ENCODE assay signal across 24 mouse cellular contexts in the genomic region with DNA sequence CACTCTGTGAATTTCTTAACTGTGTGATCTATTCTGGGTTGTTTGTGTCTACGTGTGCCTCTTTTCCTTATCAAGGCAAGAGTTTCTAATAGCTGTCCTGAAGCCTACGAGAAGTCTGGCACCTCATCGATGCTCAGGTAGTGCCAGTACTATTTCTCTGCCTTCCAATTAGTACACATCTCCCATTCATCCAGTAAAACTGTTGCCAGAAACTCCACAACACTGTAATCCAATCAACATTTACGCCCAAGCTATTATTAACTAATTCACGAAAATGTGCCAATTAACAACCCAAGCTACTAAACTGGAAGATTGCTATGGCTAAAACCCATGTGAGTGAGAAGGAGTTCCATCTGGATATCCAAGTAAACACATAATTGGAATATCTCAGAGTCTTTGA.
A peak's percentile ranks its signal among the peaks of the same experiment; 100 is the strongest.
DNase-seq lines count a peak whose midpoint lies in the region; ATAC-seq and TF ChIP-seq lines count a peak whose summit lies in the region.
"Had no signal": no experiment of that assay in that cellular context is flagged by ENCODE, and none has a peak within 500 bp of the region (broad histone marks: within the 10 kb centered on the region; RNA-seq: fewer than 3 reads in every experiment).

No protein-coding gene starts in this region.

- peak; percentile 73 for ATAC-seq in forebrain, embryonic 13.5 days
- peak; percentile 82 for ATAC-seq in forebrain, embryonic 15.5 days (replicated peaks)
- no peak for ATAC-seq in forebrain, postnatal 0 days
- ATAC-seq: activated CD4-positive, CD25-positive, alpha-beta regulatory T cell, adult 4 months; CD4-positive, CD25-positive, alpha-beta regulatory T cell, adult 4 months; Patski had no signal

- H3K27me3 ChIP-seq in forebrain, embryonic 13.5 days = no peaks in the 10 kb centered on the region
- H3K27me3 ChIP-seq in forebrain, embryonic 10.5 days (ENCODE audit: poor library complexity, severe bottlenecking) = no peaks in the 10 kb centered on the region
- H3K27me3 ChIP-seq in forebrain, embryonic 15.5 days = no peaks in the 10 kb centered on the region
- H3K27me3 ChIP-seq in forebrain, postnatal 0 days (ENCODE audit: insufficient read depth, low read length) = no peaks in the 10 kb centered on the region
- H3K27me3 ChIP-seq: CH12.LX; embryonic facial prominence, embryonic 13.5 days; embryonic facial prominence, embryonic 15.5 days had no signal

- H3K4me1 ChIP-seq in forebrain, embryonic 13.5 days = no peaks in the 10 kb centered on the region
- no peaks in the 10 kb centered on the region for H3K4me1 ChIP-seq in forebrain, embryonic 10.5 days
- H3K4me1 ChIP-seq in forebrain, embryonic 15.5 days = 0 out of 2 replicates have a peak, but pooled peaks cover 4% of the 10 kb centered on the region
- no peaks in the 10 kb centered on the region for H3K4me1 ChIP-seq in forebrain, postnatal 0 days (ENCODE audit: insufficient read depth)
- H3K4me1 ChIP-seq: embryonic facial prominence, embryonic 13.5 days; embryonic facial prominence, embryonic 15.5 days had no signal

- H3K9me3 ChIP-seq in forebrain, embryonic 13.5 days (replicated peaks) = no peaks in the 10 kb centered on the region
- no peaks in the 10 kb centered on the region for H3K9me3 ChIP-seq in forebrain, embryonic 10.5 days
- no peaks in the 10 kb centered on the region for H3K9me3 ChIP-seq in forebrain, embryonic 15.5 days
- no peaks in the 10 kb centered on the region for H3K9me3 ChIP-seq in forebrain, postnatal 0 days (ENCODE audit: low read length)
- H3K9me3 ChIP-seq: embryonic facial prominence, embryonic 13.5 days; embryonic facial prominence, embryonic 15.5 days; G1E had no signal

- no peak for TF ChIP-seq CTCF in forebrain, postnatal 0 days (IDR thresholded peaks at IDR 0.05; ENCODE audit: low read depth)
- no peak for TF ChIP-seq CTCF in brain, embryonic 14.5 days (IDR thresholded peaks at IDR 0.05; ENCODE audit: borderline replicate concordance, extremely low read depth, insufficient read depth, insufficient read length)

- H3K4me2 ChIP-seq in forebrain, embryonic 13.5 days = no peak overlapping the region
- no peak overlapping the region for H3K4me2 ChIP-seq in forebrain, embryonic 15.5 days (replicated peaks)
- no peak overlapping the region for H3K4me2 ChIP-seq in forebrain, postnatal 0 days (ENCODE audit: low read depth)
- H3K4me2 ChIP-seq: embryonic facial prominence, embryonic 13.5 days; embryonic facial prominence, embryonic 15.5 days had no signal

- 65% methylated on average over 5 of the region's 5 CpGs for WGBS in forebrain, embryonic 13.5 days
- 92% methylated on average over 5 of the region's 5 CpGs for WGBS in forebrain, embryonic 10.5 days
- 48% methylated on average over 5 of the region's 5 CpGs for WGBS in forebrain, embryonic 15.5 days
- 49% methylated on average over 5 of the region's 5 CpGs for WGBS in forebrain, postnatal 0 days

- no peak overlapping the region for H3K9ac ChIP-seq in forebrain, embryonic 13.5 days
- no peak overlapping the region for H3K9ac ChIP-seq in forebrain, embryonic 15.5 days (replicated peaks)
- no peak overlapping the region for H3K9ac ChIP-seq in forebrain, postnatal 0 days
- H3K9ac ChIP-seq: embryonic facial prominence, embryonic 13.5 days; embryonic facial prominence, embryonic 15.5 days had no signal

- H3K36me3 ChIP-seq in forebrain, embryonic 13.5 days (ENCODE audit: poor library complexity, severe bottlenecking) = no peaks in the 10 kb centered on the region
- no peaks in the 10 kb centered on the region for H3K36me3 ChIP-seq in forebrain, embryonic 10.5 days (replicated peaks)
- no peaks in the 10 kb centered on the region for H3K36me3 ChIP-seq in forebrain, embryonic 15.5 days
- H3K36me3 ChIP-seq in forebrain, postnatal 0 days (ENCODE audit: insufficient read depth) = no peaks in the 10 kb centered on the region
- H3K36me3 ChIP-seq: embryonic facial prominence, embryonic 13.5 days; embryonic facial prominence, embryonic 15.5 days; G1E had no signal

- DNase-seq in forebrain, embryonic 10.5 days (ENCODE audit: extremely low spot score, low spot score) = no peak
- no peak for DNase-seq in forebrain, postnatal 0 days
- DNase-seq in brain, embryonic 14.5 days (ENCODE audit: low read depth) = peak; percentile 81
- DNase-seq: adrenal gland, adult 8-10 months; adrenal gland, postnatal 14 days; adrenal gland, postnatal 36 days; B cell, adult 2 months; cerebellum, adult 11 months; cerebellum, adult 18-20 months; cerebellum, adult 8-10 months; cerebellum, adult 9-11 months; cerebellum, postnatal 14 days; cerebellum, postnatal 36 days; embryo, embryonic 11 days had no signal

- H3K4me3 ChIP-seq in forebrain, embryonic 13.5 days = no peak overlapping the region
- H3K4me3 ChIP-seq in forebrain, embryonic 10.5 days = no peak overlapping the region
- no peak overlapping the region for H3K4me3 ChIP-seq in forebrain, embryonic 15.5 days
- H3K4me3 ChIP-seq in forebrain, postnatal 0 days (ENCODE audit: low read depth, low read length) = no peak overlapping the region
- H3K4me3 ChIP-seq: embryonic facial prominence, embryonic 13.5 days; embryonic facial prominence, embryonic 15.5 days; erythroblast, embryonic 14.5 days had no signal

- H3K27ac ChIP-seq in forebrain, embryonic 13.5 days = no peak overlapping the region
- H3K27ac ChIP-seq in forebrain, embryonic 10.5 days = no peak overlapping the region
- no peak overlapping the region for H3K27ac ChIP-seq in forebrain, embryonic 15.5 days (replicated peaks)
- no peak overlapping the region for H3K27ac ChIP-seq in forebrain, postnatal 0 days (ENCODE audit: low read depth, low read length)
- H3K27ac ChIP-seq: embryonic facial prominence, embryonic 13.5 days; embryonic facial prominence, embryonic 15.5 days had no signal

- TF ChIP-seq POLR2A in brain, embryonic 14.5 days (IDR thresholded peaks at IDR 0.05; ENCODE audit: borderline replicate concordance, extremely low read depth, insufficient read depth, insufficient read length, poor library complexity, severe bottlenecking) = no peak
